Mouse (Mus musculus): ENCODE results near the gene Obscn. TPM values are rescaled to one million over a fixed set of nuclear protein-coding genes. Genes with fewer than 3 reads are reported as not detected.

Gene Obscn
- polyA plus RNA-seq, 1 experiment from 2014 or later, result 39.2 TPM

DNA sequence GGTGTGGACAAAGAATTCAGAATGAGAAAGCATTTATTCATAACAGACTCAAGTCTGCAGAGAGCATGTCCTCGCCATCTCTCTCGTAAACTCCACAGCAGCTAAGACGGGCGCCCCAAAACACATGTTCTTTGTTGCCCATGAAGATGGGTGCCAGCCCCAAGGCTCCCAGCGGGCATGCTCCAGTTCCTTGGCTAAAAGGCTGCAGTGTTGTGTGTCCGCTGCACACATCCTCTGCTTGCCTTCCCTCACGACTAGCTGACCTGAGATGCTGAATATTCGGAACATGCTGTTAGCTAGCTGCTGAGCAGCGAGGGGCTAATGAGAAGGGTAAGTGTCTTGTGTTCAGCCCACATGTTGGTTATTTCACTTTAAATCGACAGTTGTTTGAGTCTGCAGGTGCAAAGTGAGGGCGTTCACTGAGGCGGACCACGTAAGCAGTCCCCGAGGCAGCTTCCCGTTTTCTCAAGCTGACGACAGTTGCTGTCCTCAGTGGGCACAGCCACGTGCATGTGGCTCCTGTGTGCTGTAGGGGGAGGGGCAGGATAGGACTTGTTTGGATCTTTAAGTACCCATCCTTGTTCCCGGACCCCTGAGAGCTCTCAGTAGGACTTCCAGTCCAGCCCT lies 153.6 kb downstream of the Obscn start:
- WGBS, result 78% methylated on average over 18 of the region's 18 CpGs
- no peaks in the 10 kb centered on the region for H3K27me3 ChIP-seq (replicated peaks)
- peaks cover 86% of the 10 kb centered on the region for H3K4me1 ChIP-seq (replicated peaks)
- H3K27ac ChIP-seq (ENCODE audit: poor library complexity, severe bottlenecking), result peak overlapping the region; percentile 97; the same call in 1 of the 2 replicates
- H3K36me3 ChIP-seq, result peaks cover 52% of the 10 kb centered on the region
- no peak overlapping the region for H3K4me2 ChIP-seq
- H3K4me3 ChIP-seq, result no peak overlapping the region
- ATAC-seq (ENCODE audit: insufficient number of reproducible peaks, low FRiP score), result no peak
- H3K9ac ChIP-seq, result peak overlapping the region; percentile 22; the same call in 1 of the 2 replicates
- H3K9me3 ChIP-seq (replicated peaks), result no peaks in the 10 kb centered on the region

GRCm38 (mm10) chr11:58981541-58982447 lies 154.4 kb downstream of the Obscn start:
- ATAC-seq (ENCODE audit: insufficient number of reproducible peaks, low FRiP score), result no peak
- Histone ChIP-seq H3K9ac (peak overlapping the region; percentile 5; the same call in 1 of the 2 replicates), H3K36me3 (peaks cover 45% of the 10 kb centered on the region), H3K4me3 (no peak overlapping the region), H3K4me1 (replicated peaks) (peaks cover 81% of the 10 kb centered on the region), H3K4me2 (peak overlapping the region; percentile 94), H3K9me3 (replicated peaks) (no peaks in the 10 kb centered on the region), H3K27ac (ENCODE audit: poor library complexity, severe bottlenecking) (peak overlapping the region; percentile 97; the same call in 1 of the 2 replicates), H3K27me3 (replicated peaks) (no peaks in the 10 kb centered on the region)
- WGBS, result 53% methylated on average over 14 of the region's 14 CpGs

DNA sequence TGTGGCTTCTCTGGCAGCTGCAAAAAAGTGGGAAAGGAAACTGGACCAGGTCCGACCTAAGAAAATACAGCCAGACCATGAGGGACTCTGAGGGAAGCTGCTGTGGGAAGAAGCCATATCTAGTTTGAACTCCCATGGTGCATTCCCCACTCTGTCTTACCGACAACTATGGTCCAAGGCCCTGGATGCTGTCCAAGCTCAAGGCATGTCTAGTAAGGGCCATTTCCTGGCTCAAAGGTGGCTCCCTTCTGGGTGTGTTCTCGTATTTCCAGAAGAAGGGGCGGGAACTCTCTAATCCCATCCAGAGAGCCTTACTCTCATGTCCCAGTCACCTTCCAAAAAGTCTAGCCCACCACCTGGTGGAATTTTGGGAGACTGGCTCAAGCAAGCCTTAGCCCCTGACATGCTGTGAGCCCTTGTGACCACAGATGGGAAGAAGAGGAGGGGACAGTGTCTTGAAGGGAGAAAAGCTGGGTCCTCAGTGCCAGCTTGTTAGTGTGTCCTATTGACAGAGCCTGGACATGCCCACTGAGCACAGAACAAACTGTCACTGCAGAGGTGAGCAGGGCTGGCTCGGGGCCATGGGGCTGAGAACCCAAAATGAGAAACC lies 155.7 kb downstream of the Obscn start:
- ATAC-seq (ENCODE audit: insufficient number of reproducible peaks, low FRiP score), result no peak
- peak overlapping the region; percentile 90 for H3K4me3 ChIP-seq
- peak overlapping the region; percentile 94 for H3K4me2 ChIP-seq
- no peaks in the 10 kb centered on the region for H3K27me3 ChIP-seq (replicated peaks)
- peaks cover 72% of the 10 kb centered on the region for H3K4me1 ChIP-seq (replicated peaks)
- H3K9ac ChIP-seq, result peak overlapping the region; percentile 53
- no peaks in the 10 kb centered on the region for H3K9me3 ChIP-seq (replicated peaks)
- peaks cover 34% of the 10 kb centered on the region for H3K36me3 ChIP-seq
- peak overlapping the region; percentile 70 for H3K27ac ChIP-seq (ENCODE audit: poor library complexity, severe bottlenecking)
- WGBS, result 55% methylated on average over 5 of the region's 5 CpGs

DNA sequence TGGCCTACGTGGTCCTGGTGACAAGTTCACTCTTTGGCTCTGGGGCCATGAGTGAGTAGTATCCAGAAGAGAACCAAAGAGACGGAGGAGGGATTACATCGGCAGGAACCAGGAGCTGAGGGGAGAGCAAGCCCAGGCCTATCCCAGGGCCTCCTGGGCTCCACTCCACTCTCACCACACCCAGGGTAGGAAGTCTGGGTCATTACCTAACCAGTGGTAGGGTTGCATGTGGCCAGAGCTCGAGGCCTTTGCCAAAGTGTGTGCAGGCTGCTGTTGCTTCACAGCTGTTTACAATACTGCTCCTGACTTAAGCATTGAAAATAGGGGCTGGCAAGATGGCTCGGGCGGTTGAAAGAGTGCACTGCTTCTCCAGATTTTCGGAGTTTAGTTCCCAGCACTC lies 156.5 kb downstream of the Obscn start:
- Histone ChIP-seq H3K36me3 (peaks cover 27% of the 10 kb centered on the region), H3K4me3 (peak overlapping the region; percentile 90), H3K27ac (ENCODE audit: poor library complexity, severe bottlenecking) (peak overlapping the region; percentile 70), H3K4me2 (peak overlapping the region; percentile 94), H3K9ac (peak overlapping the region; percentile 89), H3K27me3 (replicated peaks) (no peaks in the 10 kb centered on the region), H3K9me3 (replicated peaks) (no peaks in the 10 kb centered on the region), H3K4me1 (replicated peaks) (peaks cover 64% of the 10 kb centered on the region)
- 67% methylated on average over 7 of the region's 7 CpGs for WGBS
- ATAC-seq (ENCODE audit: insufficient number of reproducible peaks, low FRiP score), result no peak

- Histone ChIP-seq H3K9ac (peak overlapping the region; percentile 89), H3K4me2 (peak overlapping the region; percentile 94), H3K4me1 (replicated peaks) (peaks cover 59% of the 10 kb centered on the region), H3K4me3 (peak overlapping the region; percentile 90), H3K9me3 (replicated peaks) (no peaks in the 10 kb centered on the region), H3K27me3 (replicated peaks) (no peaks in the 10 kb centered on the region), H3K36me3 (peaks cover 30% of the 10 kb centered on the region), H3K27ac (ENCODE audit: poor library complexity, severe bottlenecking) (peak overlapping the region; percentile 70)
- ATAC-seq (ENCODE audit: insufficient number of reproducible peaks, low FRiP score), result no peak
- 60% methylated on average over 3 of the region's 3 CpGs for WGBS
These were observed 157.0 kb downstream of the Obscn start for GRCm38 (mm10) chr11:58979183-58979582.

GRCm38 (mm10) chr11:58978706-58979030 lies 157.5 kb downstream of the Obscn start:
- peaks cover 56% of the 10 kb centered on the region for H3K4me1 ChIP-seq (replicated peaks)
- whole genome bisulfite sequencing, result under 1% methylated on average over 5 of the region's 5 CpGs
- peak overlapping the region; percentile 89 for H3K9ac ChIP-seq
- no peak for ATAC-seq (ENCODE audit: insufficient number of reproducible peaks, low FRiP score)
- peak overlapping the region; percentile 84 for H3K27ac ChIP-seq (ENCODE audit: poor library complexity, severe bottlenecking)
- H3K9me3 ChIP-seq (replicated peaks), result no peaks in the 10 kb centered on the region
- H3K4me3 ChIP-seq, result peak overlapping the region; percentile 90
- H3K36me3 ChIP-seq, result peaks cover 28% of the 10 kb centered on the region
- H3K4me2 ChIP-seq, result peak overlapping the region; percentile 94
- H3K27me3 ChIP-seq (replicated peaks), result no peaks in the 10 kb centered on the region

DNA sequence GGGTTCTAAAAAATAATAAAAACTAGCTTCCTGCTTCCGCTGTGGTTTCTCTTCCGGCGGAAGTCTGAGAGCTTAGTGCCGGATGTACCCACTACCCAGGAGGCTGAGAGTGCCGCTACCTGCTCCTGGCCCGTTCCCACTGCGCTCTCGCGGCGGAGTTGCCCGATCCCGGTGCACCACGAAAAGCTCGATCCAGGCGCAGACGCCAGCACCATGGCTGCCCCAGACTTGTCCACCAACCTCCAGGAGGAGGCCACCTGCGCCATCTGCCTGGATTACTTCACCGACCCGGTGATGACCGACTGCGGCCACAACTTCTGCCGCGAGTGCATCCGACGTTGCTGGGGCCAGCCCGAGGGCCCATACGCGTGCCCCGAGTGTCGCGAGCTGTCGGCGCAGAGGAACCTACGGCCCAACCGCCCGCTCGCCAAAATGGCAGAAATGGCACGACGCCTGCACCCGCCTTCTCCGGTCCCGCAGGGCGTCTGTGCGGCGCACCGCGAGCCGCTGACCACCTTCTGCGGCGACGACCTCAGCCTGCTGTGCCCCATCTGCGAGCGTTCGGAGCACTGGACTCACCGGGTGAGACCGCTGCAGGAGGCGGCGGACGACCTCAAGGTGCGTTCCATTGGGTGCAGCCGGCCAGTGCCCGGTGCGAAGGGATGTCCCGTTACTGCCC lies 158.0 kb downstream of the Obscn start, which contains the start of gene Trim11:
TSS of gene Trim11 (plus strand) at position 67 of the 679 bp plus-strand sequence.
- H3K4me3 ChIP-seq, result peak within 1 kb of the TSS; percentile 90

GRCm38 (mm10) chr11:58977607-58978026 lies 158.6 kb downstream of the Obscn start:
- peak overlapping the region; percentile 89 for H3K9ac ChIP-seq
- peaks cover 45% of the 10 kb centered on the region for H3K4me1 ChIP-seq (replicated peaks)
- no peaks in the 10 kb centered on the region for H3K9me3 ChIP-seq (replicated peaks)
- under 1% methylated on average over 21 of the region's 21 CpGs for WGBS
- peak overlapping the region; percentile 94 for H3K4me2 ChIP-seq
- peaks cover 21% of the 10 kb centered on the region for H3K36me3 ChIP-seq
- no peak for ATAC-seq (ENCODE audit: insufficient number of reproducible peaks, low FRiP score)
- no peaks in the 10 kb centered on the region for H3K27me3 ChIP-seq (replicated peaks)
- peak overlapping the region; percentile 84 for H3K27ac ChIP-seq (ENCODE audit: poor library complexity, severe bottlenecking)
- peak overlapping the region; percentile 90 for H3K4me3 ChIP-seq

More for the DNA sequence above, 158.0 kb downstream of the Obscn start, which contains the start of gene Trim11:
- Histone ChIP-seq H3K4me2 (peak within 1 kb of the TSS; percentile 94), H3K27me3 (replicated peaks) (no peaks in the 10 kb centered on the region), H3K4me1 (replicated peaks) (peaks cover 51% of the 10 kb centered on the region), H3K9ac (peak within 1 kb of the TSS; percentile 89), H3K9me3 (replicated peaks) (no peaks in the 10 kb centered on the region), H3K27ac (ENCODE audit: poor library complexity, severe bottlenecking) (peak within 1 kb of the TSS; percentile 84), H3K36me3 (peaks cover 26% of the 10 kb centered on the region)
- ATAC-seq (ENCODE audit: insufficient number of reproducible peaks, low FRiP score), result peak; percentile 73
- 0% methylated on average over 64 of the region's 64 CpGs for WGBS

DNA sequence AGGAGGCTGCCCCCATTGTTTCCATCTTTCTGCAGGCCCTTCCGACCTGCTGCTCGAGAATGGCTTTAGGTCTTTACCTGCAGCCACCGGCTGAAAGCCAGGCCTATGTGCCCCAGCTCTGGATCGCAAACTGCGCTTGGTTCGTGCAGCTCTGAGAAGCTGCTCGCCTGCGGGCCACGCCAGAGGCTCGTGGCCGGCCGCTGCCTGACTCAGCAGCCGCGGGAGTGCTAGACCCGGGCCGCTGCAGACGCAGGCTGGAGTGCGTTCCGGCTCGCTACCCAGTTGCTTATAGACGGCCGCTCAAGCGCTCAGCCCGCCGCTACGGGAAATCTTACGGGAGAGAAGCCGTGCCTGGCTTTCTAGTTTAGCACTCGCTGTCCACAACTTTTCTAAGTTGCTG lies 159.1 kb downstream of the Obscn start:
- no peaks in the 10 kb centered on the region for H3K27me3 ChIP-seq (replicated peaks)
- H3K9me3 ChIP-seq (replicated peaks), result no peaks in the 10 kb centered on the region
- H3K4me3 ChIP-seq, result peak overlapping the region; percentile 90
- H3K4me1 ChIP-seq (replicated peaks), result peaks cover 45% of the 10 kb centered on the region
- peak overlapping the region; percentile 89 for H3K9ac ChIP-seq
- H3K27ac ChIP-seq (ENCODE audit: poor library complexity, severe bottlenecking), result peak overlapping the region; percentile 84
- peak overlapping the region; percentile 94 for H3K4me2 ChIP-seq
- peaks cover 16% of the 10 kb centered on the region for H3K36me3 ChIP-seq
- under 1% methylated on average over 29 of the region's 29 CpGs for WGBS
- peak; percentile 20; the same call in 1 of the 2 replicates for ATAC-seq (ENCODE audit: insufficient number of reproducible peaks, low FRiP score)

GRCm38 (mm10) chr11:58974414-58974813 lies 161.8 kb downstream of the Obscn start:
- Histone ChIP-seq H3K4me2 (no peak overlapping the region), H3K36me3 (peaks cover 15% of the 10 kb centered on the region; the same call in 1 of the 2 replicates), H3K4me1 (replicated peaks) (peaks cover 36% of the 10 kb centered on the region), H3K4me3 (no peak overlapping the region), H3K27me3 (replicated peaks) (no peaks in the 10 kb centered on the region), H3K27ac (ENCODE audit: poor library complexity, severe bottlenecking) (no peak overlapping the region), H3K9me3 (replicated peaks) (no peaks in the 10 kb centered on the region), H3K9ac (no peak overlapping the region)
- 83% methylated on average over 3 of the region's 3 CpGs for WGBS
- no peak for ATAC-seq (ENCODE audit: insufficient number of reproducible peaks, low FRiP score)

Data from heart, embryonic 12.5 days (tissue).